2 mouse cellular contexts compared by ENCODE assay signal in genomic region chr13:100251897-100252296, GRCm38 (mm10). TPM values are rescaled to one million over a fixed set of nuclear protein-coding genes. Genes with fewer than 3 reads are reported as not detected.
"Had no signal": no experiment of that assay in that cellular context is flagged by ENCODE, and none has a peak within 500 bp of the region (broad histone marks: within the 10 kb centered on the region; RNA-seq: fewer than 3 reads in every experiment).

No protein-coding gene starts in this region.

RNA-seq across cellular contexts. Expression of gene Naip5, which starts 5.8 kb away (rescaled TPM):
- polyA plus RNA-seq: erythroblast, embryonic 14.5 days; forebrain, embryonic 12.5 days had no signal

RNA-seq across cellular contexts. Expression of gene Naip2, which starts 50.0 kb away (rescaled TPM):
- polyA plus RNA-seq: erythroblast, embryonic 14.5 days had no signal
